Mouse (Mus musculus): Measurements from ENCODE around the gene Gm10073. TPM values are rescaled to one million over a fixed set of nuclear protein-coding genes. Genes with fewer than 3 reads are reported as not detected.

The Gm10073 gene
- polyA plus RNA-seq, 1 experiment from 2014 or later = 7.7 TPM

DNA sequence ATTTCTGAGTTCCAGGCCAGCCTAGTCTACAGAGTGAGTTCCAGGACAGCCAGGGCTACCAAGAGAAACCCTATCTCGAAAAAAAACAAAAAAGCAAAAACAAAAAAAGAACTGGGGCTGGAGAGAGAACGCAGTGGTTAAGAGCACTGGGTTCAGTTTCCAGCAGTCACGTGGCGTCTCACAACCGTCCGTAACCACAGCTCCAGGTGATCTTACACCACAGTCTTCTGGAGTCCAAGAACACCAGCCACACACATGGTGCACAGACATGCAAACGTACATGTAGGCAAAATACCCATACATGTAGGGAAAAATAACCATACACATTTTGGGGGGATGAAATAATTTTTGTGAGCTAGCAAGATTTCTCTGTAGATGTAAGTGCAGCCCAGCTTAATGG, 26.5 kb downstream of the Gm10073 start:
- Histone ChIP-seq H3K36me3 (ENCODE audit: control insufficient read depth, insufficient read depth, low read length) (no peaks in the 10 kb centered on the region), H3K4me1 (ENCODE audit: control insufficient read depth, insufficient read depth, low read length) (no peaks in the 10 kb centered on the region), H3K27ac (ENCODE audit: low read depth, low read length) (no peak overlapping the region), H3K9ac (ENCODE audit: low read length) (no peak overlapping the region), H3K27me3 (replicated peaks; ENCODE audit: control insufficient read depth, insufficient read depth, low read length) (no peaks in the 10 kb centered on the region), H3K4me2 (ENCODE audit: low read length) (no peak overlapping the region), H3K9me3 (replicated peaks; ENCODE audit: control insufficient read depth, low read length) (no peaks in the 10 kb centered on the region), H3K4me3 (ENCODE audit: low read depth, low read length) (no peak overlapping the region)
- no peak for ATAC-seq
- WGBS = 87% methylated on average over 7 of the region's 7 CpGs
- no peak for DNase-seq (ENCODE audit: low spot score)

DNA sequence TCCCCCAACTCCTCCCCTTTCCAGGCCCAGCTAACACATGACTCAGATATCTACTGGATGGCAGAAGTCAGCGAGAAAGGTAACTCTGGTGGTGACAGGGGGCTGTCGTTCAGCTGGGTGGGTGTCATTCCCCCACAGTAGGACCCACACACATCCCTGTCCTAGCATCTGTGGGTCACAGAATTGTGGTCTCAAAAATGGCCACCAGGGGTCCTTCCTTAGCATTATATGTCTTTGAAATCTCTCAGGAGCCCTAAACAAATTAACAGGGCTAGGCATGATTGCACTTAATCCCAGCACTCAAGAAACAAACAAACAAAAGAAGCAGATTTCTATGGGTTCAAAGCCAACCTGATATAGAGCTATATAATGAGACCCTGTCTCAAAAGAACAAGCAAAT, 28.1 kb downstream of the Gm10073 start:
- H3K27me3 ChIP-seq (replicated peaks; ENCODE audit: control insufficient read depth, insufficient read depth, low read length) = no peaks in the 10 kb centered on the region
- no peak overlapping the region for H3K27ac ChIP-seq (ENCODE audit: low read depth, low read length)
- DNase-seq (ENCODE audit: low spot score) (no peak), ATAC-seq (no peak)
- WGBS = 87% methylated on average over 2 of the region's 2 CpGs
- H3K4me1 ChIP-seq (ENCODE audit: control insufficient read depth, insufficient read depth, low read length) = no peaks in the 10 kb centered on the region
- no peaks in the 10 kb centered on the region for H3K36me3 ChIP-seq (ENCODE audit: control insufficient read depth, insufficient read depth, low read length)
- H3K9me3 ChIP-seq (replicated peaks; ENCODE audit: control insufficient read depth, low read length) = no peaks in the 10 kb centered on the region
- no peak overlapping the region for H3K9ac ChIP-seq (ENCODE audit: low read length)
- no peak overlapping the region for H3K4me3 ChIP-seq (ENCODE audit: low read depth, low read length)
- H3K4me2 ChIP-seq (ENCODE audit: low read length) = no peak overlapping the region

DNA sequence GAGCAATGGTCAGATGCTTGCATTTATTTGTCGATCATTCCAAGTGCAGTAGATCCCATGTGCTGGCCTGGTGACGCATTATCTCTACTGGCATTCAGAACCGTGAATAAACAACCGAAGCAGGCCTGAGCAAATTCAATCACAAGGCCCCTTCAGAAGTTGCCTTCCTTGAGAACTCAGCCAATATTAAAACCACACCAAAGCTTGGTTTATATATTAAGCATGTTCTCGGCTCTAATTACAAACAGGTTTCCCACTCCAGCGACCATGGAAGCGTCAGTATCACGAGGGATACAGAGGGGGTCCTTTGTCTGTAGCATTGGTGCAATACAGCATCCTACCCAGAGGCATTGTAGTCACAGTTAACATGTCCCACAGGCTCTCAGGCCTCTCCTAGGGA, 30.2 kb downstream of the Gm10073 start:
- Histone ChIP-seq H3K4me3 (ENCODE audit: low read depth, low read length) (no peak overlapping the region), H3K9ac (ENCODE audit: low read length) (no peak overlapping the region), H3K4me2 (ENCODE audit: low read length) (no peak overlapping the region), H3K9me3 (replicated peaks; ENCODE audit: control insufficient read depth, low read length) (no peaks in the 10 kb centered on the region), H3K36me3 (ENCODE audit: control insufficient read depth, insufficient read depth, low read length) (no peaks in the 10 kb centered on the region), H3K27me3 (replicated peaks; ENCODE audit: control insufficient read depth, insufficient read depth, low read length) (no peaks in the 10 kb centered on the region), H3K4me1 (ENCODE audit: control insufficient read depth, insufficient read depth, low read length) (no peaks in the 10 kb centered on the region), H3K27ac (ENCODE audit: low read depth, low read length) (no peak overlapping the region)
- DNase-seq (ENCODE audit: low spot score) (no peak), ATAC-seq (no peak)
- WGBS = 72% methylated on average over 8 of the region's 8 CpGs

DNA sequence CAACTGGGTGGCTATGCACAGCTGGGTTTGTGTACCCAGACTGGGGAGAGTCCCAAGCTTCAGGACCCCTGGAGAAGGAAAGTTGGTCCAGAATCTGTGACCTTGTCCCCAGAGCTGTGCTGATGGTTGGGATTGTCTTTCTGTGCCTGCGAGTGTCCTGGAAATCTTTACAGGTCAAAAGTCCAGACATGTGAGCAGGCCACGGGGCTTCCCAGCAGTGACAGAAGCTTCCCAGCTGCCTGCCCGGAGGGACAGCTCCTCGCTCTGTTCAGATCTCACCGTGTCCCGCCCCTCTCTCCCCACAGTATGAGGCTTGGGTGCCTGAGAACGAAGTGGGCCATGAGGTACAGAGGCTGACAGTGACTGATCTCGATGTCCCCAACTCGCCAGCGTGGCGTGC, 32.3 kb downstream of the Gm10073 start:
- ATAC-seq (no peak), DNase-seq (ENCODE audit: low spot score) (no peak)
- 81% methylated on average over 11 of the region's 11 CpGs for WGBS
- H3K9ac ChIP-seq (ENCODE audit: low read length) = no peak overlapping the region
- no peaks in the 10 kb centered on the region for H3K9me3 ChIP-seq (replicated peaks; ENCODE audit: control insufficient read depth, low read length)
- no peak overlapping the region for H3K27ac ChIP-seq (ENCODE audit: low read depth, low read length)
- no peaks in the 10 kb centered on the region for H3K4me1 ChIP-seq (ENCODE audit: control insufficient read depth, insufficient read depth, low read length)
- H3K4me2 ChIP-seq (ENCODE audit: low read length) = no peak overlapping the region
- no peak overlapping the region for H3K4me3 ChIP-seq (ENCODE audit: low read depth, low read length)
- H3K27me3 ChIP-seq (replicated peaks; ENCODE audit: control insufficient read depth, insufficient read depth, low read length) = no peaks in the 10 kb centered on the region
- H3K36me3 ChIP-seq (ENCODE audit: control insufficient read depth, insufficient read depth, low read length) = no peaks in the 10 kb centered on the region

DNA sequence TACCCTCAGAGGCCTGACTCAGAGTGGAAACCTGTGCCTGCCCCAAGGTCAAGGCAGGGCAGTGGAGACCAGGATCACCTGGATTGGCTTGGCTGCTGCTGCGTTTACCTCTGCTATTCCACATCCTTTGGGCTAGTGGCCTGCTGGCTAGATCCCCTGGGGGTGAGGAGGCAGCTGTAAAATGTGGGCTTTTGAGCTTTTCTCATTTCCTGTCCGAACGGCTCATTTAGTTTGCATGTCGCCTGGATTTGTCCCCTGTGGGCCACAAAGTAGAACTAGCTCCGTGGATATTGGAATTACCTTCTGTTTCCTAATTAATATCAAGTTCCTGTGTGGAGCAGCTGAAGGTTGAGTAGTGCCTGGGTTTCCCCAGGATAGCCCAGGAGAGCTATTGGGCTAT, 34.1 kb downstream of the Gm10073 start:
- Histone ChIP-seq H3K27ac (ENCODE audit: low read depth, low read length) (no peak overlapping the region), H3K4me3 (ENCODE audit: low read depth, low read length) (no peak overlapping the region), H3K27me3 (replicated peaks; ENCODE audit: control insufficient read depth, insufficient read depth, low read length) (no peaks in the 10 kb centered on the region), H3K36me3 (ENCODE audit: control insufficient read depth, insufficient read depth, low read length) (no peaks in the 10 kb centered on the region), H3K4me1 (ENCODE audit: control insufficient read depth, insufficient read depth, low read length) (no peaks in the 10 kb centered on the region), H3K9me3 (replicated peaks; ENCODE audit: control insufficient read depth, low read length) (no peaks in the 10 kb centered on the region), H3K4me2 (ENCODE audit: low read length) (no peak overlapping the region), H3K9ac (ENCODE audit: low read length) (no peak overlapping the region)
- 67% methylated on average over 5 of the region's 5 CpGs for WGBS
- no peak for ATAC-seq
- DNase-seq (ENCODE audit: low spot score) = no peak

DNA sequence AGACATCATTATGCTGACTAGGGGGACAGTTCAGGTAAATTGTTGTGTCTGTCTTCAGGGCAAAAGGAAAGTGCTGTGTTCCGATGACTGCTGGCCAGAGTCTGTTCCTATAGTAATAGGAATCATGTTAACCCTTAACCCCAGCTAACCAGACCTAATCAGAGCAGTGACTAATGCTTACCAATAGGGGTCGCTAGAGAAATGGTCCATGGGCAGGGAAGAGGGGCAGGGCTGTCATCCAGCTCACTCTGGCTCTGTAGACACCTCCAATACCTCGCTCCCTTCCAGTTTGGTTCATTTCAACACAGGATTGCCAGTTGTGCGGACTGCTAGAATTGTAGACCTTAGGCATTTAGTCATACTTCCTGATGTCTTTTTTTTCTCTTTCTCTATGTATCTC, 37.8 kb downstream of the Gm10073 start:
- Histone ChIP-seq H3K36me3 (ENCODE audit: control insufficient read depth, insufficient read depth, low read length) (no peaks in the 10 kb centered on the region), H3K9me3 (replicated peaks; ENCODE audit: control insufficient read depth, low read length) (no peaks in the 10 kb centered on the region), H3K4me2 (ENCODE audit: low read length) (no peak overlapping the region), H3K9ac (ENCODE audit: low read length) (no peak overlapping the region), H3K4me3 (ENCODE audit: low read depth, low read length) (no peak overlapping the region), H3K4me1 (ENCODE audit: control insufficient read depth, insufficient read depth, low read length) (no peaks in the 10 kb centered on the region), H3K27me3 (replicated peaks; ENCODE audit: control insufficient read depth, insufficient read depth, low read length) (no peaks in the 10 kb centered on the region), H3K27ac (ENCODE audit: low read depth, low read length) (no peak overlapping the region)
- ATAC-seq = no peak
- DNase-seq (ENCODE audit: low spot score) = no peak
- WGBS = 69% methylated on average over 4 of the region's 4 CpGs

DNA sequence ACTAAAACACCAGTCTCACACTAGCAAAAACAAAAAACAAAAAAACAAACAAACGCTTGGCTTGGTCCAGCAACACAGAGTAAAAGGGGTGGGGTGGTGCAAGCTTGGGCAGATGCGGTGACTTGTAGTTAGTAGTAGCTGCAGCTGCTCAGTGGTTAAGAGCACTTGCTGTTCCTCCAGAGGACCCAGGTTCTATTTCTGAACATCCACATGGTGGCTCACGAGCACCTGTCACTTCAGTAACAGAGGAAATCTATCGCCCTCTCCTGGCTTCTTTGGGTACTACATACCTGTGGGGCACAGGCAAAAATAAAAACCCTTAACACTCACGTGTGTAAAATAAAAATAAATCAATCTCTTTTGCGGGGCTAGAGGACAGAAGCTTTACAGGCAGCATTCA, 38.8 kb downstream of the Gm10073 start:
- WGBS = 35% methylated on average over 6 of the region's 6 CpGs
- Histone ChIP-seq H3K27ac (ENCODE audit: low read depth, low read length) (no peak overlapping the region), H3K9me3 (replicated peaks; ENCODE audit: control insufficient read depth, low read length) (no peaks in the 10 kb centered on the region), H3K4me3 (ENCODE audit: low read depth, low read length) (no peak overlapping the region), H3K36me3 (ENCODE audit: control insufficient read depth, insufficient read depth, low read length) (no peaks in the 10 kb centered on the region), H3K4me2 (ENCODE audit: low read length) (no peak overlapping the region), H3K27me3 (replicated peaks; ENCODE audit: control insufficient read depth, insufficient read depth, low read length) (no peaks in the 10 kb centered on the region), H3K4me1 (ENCODE audit: control insufficient read depth, insufficient read depth, low read length) (no peaks in the 10 kb centered on the region), H3K9ac (ENCODE audit: low read length) (no peak overlapping the region)
- DNase-seq (ENCODE audit: low spot score) (peak; percentile 59), ATAC-seq (no peak)

DNA sequence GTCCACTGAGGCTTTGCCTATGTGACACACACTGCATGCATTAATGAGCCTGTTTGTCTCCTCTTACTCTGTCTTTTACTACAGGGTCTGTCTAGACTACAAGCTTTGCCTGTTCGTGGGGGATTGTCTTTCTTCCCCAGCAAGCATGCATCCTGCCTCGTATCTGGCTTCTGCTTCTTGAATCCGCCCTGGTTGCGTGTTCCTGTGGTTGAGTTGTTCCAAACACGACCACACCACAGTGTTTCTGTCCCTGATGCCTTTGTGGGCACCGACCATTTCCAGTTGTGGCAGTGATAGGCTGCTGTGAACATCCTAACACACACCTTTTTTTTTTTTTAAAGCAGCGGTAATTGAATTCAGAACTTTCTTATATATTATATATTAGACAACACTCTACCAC, 39.6 kb downstream of the Gm10073 start:
- 79% methylated on average over 7 of the region's 7 CpGs for WGBS
- no peak overlapping the region for H3K27ac ChIP-seq (ENCODE audit: low read depth, low read length)
- H3K4me2 ChIP-seq (ENCODE audit: low read length) = no peak overlapping the region
- no peaks in the 10 kb centered on the region for H3K9me3 ChIP-seq (replicated peaks; ENCODE audit: control insufficient read depth, low read length)
- no peaks in the 10 kb centered on the region for H3K27me3 ChIP-seq (replicated peaks; ENCODE audit: control insufficient read depth, insufficient read depth, low read length)
- DNase-seq (ENCODE audit: low spot score) (no peak), ATAC-seq (no peak)
- H3K4me1 ChIP-seq (ENCODE audit: control insufficient read depth, insufficient read depth, low read length) = no peaks in the 10 kb centered on the region
- H3K4me3 ChIP-seq (ENCODE audit: low read depth, low read length) = no peak overlapping the region
- no peaks in the 10 kb centered on the region for H3K36me3 ChIP-seq (ENCODE audit: control insufficient read depth, insufficient read depth, low read length)
- no peak overlapping the region for H3K9ac ChIP-seq (ENCODE audit: low read length)

DNA sequence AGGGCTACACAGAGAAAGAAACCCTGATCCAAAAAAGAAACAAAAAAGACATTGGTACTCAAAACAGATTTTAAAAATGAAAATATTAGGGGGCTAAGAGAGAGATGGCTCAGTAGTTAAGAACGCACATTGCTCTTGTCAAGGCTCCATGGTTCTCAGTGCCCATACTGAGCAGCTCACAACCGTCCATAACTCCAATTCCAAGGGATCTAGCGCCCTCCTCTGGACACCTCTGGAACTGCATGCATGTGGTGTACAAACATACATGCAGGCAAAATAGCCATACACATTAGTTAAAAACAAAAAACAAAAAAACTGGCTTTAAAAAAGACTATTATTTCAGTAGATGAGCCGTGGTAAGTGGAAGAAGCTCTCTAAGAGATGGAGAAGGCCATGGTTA, 42.7 kb downstream of the Gm10073 start:
- Histone ChIP-seq H3K4me3 (ENCODE audit: low read depth, low read length) (no peak overlapping the region), H3K9me3 (replicated peaks; ENCODE audit: control insufficient read depth, low read length) (no peaks in the 10 kb centered on the region), H3K4me2 (ENCODE audit: low read length) (no peak overlapping the region), H3K27ac (ENCODE audit: low read depth, low read length) (no peak overlapping the region), H3K27me3 (replicated peaks; ENCODE audit: control insufficient read depth, insufficient read depth, low read length) (no peaks in the 10 kb centered on the region), H3K4me1 (ENCODE audit: control insufficient read depth, insufficient read depth, low read length) (no peaks in the 10 kb centered on the region), H3K9ac (ENCODE audit: low read length) (no peak overlapping the region), H3K36me3 (ENCODE audit: control insufficient read depth, insufficient read depth, low read length) (no peaks in the 10 kb centered on the region)
- DNase-seq (ENCODE audit: low spot score) (no peak), ATAC-seq (no peak)
- WGBS = 67% methylated on average over 4 of the region's 4 CpGs

Measured in forebrain, embryonic 14.5 days (tissue).